Mouse (Mus musculus) heart, adult 2 months (tissue): ENCODE results near the gene Arpc1b.

Experiments
- CTCF ChIP-seq: fragments of 200-600 bp; IDR thresholded peaks from 2 replicates; pipeline ENCODE4 v1.8.1; 2022; ENCODE audit warnings: antibody characterized with exemption, mild to moderate bottlenecking, moderate library complexity
- POLR2A ChIP-seq: fragments of 200-500 bp; IDR thresholded peaks from 2 replicates; pipeline ENCODE4 v1.6.1; 2011; ENCODE audit warnings: mild to moderate bottlenecking, low read depth, low read length, control low read depth; ENCODE audit not compliant: insufficient read depth

- TF ChIP-seq CTCF (no peak), POLR2A (no peak)
Observed at GRCm38 (mm10) chr5:145084822-145085221, 29.2 kb upstream of the Arpc1b start.
